Mouse (Mus musculus): Measurements from ENCODE around the gene Plod3. TPM values are rescaled to one million over a fixed set of nuclear protein-coding genes. Genes with fewer than 3 reads are reported as not detected.

The Plod3 gene
- polyA plus RNA-seq, 1 experiment from 2014 or later, result 34.8 TPM

DNA sequence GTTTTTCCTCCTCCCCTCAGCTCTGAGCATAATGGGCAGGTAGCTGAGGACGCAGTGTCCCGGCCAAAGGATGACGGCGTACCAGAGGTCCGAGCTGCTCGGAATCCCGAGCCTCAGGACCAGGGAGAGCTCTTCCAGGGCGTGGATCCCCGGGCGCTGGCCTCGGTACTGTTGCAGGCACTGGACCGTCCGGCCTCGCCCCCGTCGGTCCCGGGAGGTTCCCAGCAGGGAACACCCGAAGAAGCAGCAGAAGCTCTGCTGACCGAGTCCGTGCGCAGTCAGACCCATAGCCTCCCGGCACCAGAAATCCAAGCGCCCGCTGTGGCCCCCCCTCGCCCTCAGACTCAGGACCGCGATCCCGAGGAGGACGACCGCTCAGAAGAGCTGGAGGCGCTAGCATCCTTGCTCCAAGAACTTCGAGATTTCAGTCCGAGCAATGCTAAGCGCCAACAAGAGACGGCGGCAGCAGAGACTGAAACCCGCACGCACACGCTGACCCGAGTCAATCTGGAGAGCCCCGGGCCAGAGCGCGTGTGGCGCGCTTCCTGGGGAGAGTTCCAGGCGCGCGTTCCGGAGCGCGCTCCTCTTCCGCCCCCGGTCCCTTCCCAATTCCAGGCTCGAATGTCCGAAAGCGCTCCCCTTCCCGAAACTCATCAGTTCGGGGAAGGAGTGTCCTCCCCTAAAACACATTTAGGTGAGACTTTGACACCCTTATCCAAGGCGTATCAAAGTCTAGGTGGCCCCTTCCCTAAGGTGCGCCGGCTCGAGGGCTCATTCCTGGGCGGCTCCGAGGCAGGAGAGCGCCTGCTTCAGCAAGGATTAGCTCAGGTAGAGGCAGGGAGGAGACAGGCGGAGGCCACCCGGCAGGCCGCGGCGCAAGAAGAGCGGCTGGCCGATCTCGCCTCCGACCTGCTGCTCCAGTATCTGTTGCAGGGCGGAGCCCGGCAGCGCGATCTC is 44.5 kb downstream of the Plod3 start:
- DNase-seq (ENCODE audit: low spot score) (no peak), ATAC-seq (ENCODE audit: insufficient read depth, low FRiP score, low TSS enrichment) (no peak)
- peak overlapping the region; percentile 90 for H3K4me2 ChIP-seq (ENCODE audit: low read depth)
- under 1% methylated on average over 78 of the region's 78 CpGs for WGBS
- H3K27ac ChIP-seq (ENCODE audit: low read depth, low read length), result no peak overlapping the region
- H3K9me3 ChIP-seq (ENCODE audit: control insufficient read depth, low read length), result no peaks in the 10 kb centered on the region
- H3K4me1 ChIP-seq (ENCODE audit: control insufficient read depth, insufficient read depth, low read length), result peaks cover 16% of the 10 kb centered on the region
- H3K36me3 ChIP-seq (ENCODE audit: control insufficient read depth, insufficient read depth, low read length), result no peaks in the 10 kb centered on the region
- peak overlapping the region; percentile 22; the same call in 1 of the 2 replicates for H3K9ac ChIP-seq (ENCODE audit: low read length)
- H3K27me3 ChIP-seq (ENCODE audit: control insufficient read depth, insufficient read depth, low read length), result peaks cover 54% of the 10 kb centered on the region
- peak overlapping the region; percentile 33 for H3K4me3 ChIP-seq (ENCODE audit: low read depth, low read length)

- under 1% methylated on average over 31 of the region's 33 CpGs for WGBS
- peak; percentile 7; the same call in 1 of the 2 replicates for ATAC-seq (ENCODE audit: insufficient read depth, low FRiP score, low TSS enrichment)
- no peak overlapping the region for H3K27ac ChIP-seq (ENCODE audit: low read depth, low read length)
These were observed 45.2 kb downstream of the Plod3 start for GRCm38 (mm10) chr5:137032033-137032421.

DNA sequence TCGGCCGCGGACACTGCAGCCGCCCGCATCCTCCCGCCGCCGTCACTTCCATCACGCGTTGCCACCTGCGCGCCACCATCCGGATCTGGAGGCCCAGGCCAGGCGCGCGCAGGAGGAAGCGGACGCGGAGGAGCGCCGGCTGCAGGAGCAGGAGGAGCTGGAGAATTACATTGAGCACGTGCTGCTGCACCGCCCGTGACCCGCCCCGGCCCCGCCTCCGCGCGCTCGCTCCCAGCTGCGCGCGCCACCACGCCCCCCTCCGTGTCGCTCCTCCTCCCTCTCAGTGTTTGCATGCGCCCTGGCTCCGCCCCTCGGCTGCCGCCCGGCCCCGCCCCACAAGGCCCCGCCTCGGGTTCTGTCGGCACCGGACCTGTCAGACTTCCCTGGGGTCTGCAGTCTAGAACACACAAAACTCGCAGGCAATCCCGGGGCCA is 45.8 kb downstream of the Plod3 start:
- peak overlapping the region; percentile 90 for H3K4me2 ChIP-seq (ENCODE audit: low read depth)
- DNase-seq (ENCODE audit: low spot score), result peak; percentile 91
- no peaks in the 10 kb centered on the region for H3K36me3 ChIP-seq (ENCODE audit: control insufficient read depth, insufficient read depth, low read length)
- H3K9me3 ChIP-seq (ENCODE audit: control insufficient read depth, low read length), result no peaks in the 10 kb centered on the region
- H3K27me3 ChIP-seq (ENCODE audit: control insufficient read depth, insufficient read depth, low read length), result peaks cover 44% of the 10 kb centered on the region
- peak; percentile 65 for ATAC-seq (ENCODE audit: insufficient read depth, low FRiP score, low TSS enrichment)
- peaks cover 16% of the 10 kb centered on the region for H3K4me1 ChIP-seq (ENCODE audit: control insufficient read depth, insufficient read depth, low read length)
- 0% methylated on average over 42 of the region's 49 CpGs for WGBS
- H3K9ac ChIP-seq (ENCODE audit: low read length), result no peak overlapping the region; the same call in 1 of the 2 replicates
- H3K4me3 ChIP-seq (ENCODE audit: low read depth, low read length), result peak overlapping the region; percentile 33
- H3K27ac ChIP-seq (ENCODE audit: low read depth, low read length), result no peak overlapping the region

More at GRCm38 (mm10) chr5:137032033-137032421, 45.2 kb downstream of the Plod3 start:
- Histone ChIP-seq H3K4me1 (ENCODE audit: control insufficient read depth, insufficient read depth, low read length) (peaks cover 16% of the 10 kb centered on the region), H3K4me2 (ENCODE audit: low read depth) (peak overlapping the region; percentile 90), H3K27me3 (ENCODE audit: control insufficient read depth, insufficient read depth, low read length) (peaks cover 48% of the 10 kb centered on the region), H3K9ac (ENCODE audit: low read length) (peak overlapping the region; percentile 22; the same call in 1 of the 2 replicates), H3K9me3 (ENCODE audit: control insufficient read depth, low read length) (no peaks in the 10 kb centered on the region), H3K36me3 (ENCODE audit: control insufficient read depth, insufficient read depth, low read length) (no peaks in the 10 kb centered on the region), H3K4me3 (ENCODE audit: low read depth, low read length) (peak overlapping the region; percentile 33)
- no peak for DNase-seq (ENCODE audit: low spot score)

DNA sequence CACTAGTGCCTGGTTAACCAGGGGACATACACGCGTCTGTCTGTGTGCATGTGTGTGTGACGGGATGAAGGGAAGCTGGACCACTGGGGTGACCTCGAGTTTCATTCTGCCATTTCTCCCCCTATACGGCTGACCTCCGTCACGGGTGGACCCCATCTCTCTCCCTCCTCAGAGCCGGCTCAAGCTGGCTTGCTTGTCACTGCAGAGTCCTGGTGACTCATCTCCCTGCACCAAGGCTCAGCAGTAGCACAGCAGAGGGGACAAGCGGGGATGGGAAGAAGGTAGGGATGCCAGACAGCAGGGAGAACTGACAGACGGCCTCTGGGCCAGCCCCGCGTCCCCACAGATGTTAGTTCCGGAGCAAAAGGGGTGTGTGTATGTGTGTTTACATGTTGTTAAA is 49.4 kb downstream of the Plod3 start:
- ATAC-seq (ENCODE audit: insufficient read depth, low FRiP score, low TSS enrichment), result no peak
- WGBS, result 87% methylated on average over 13 of the region's 13 CpGs
- H3K27ac ChIP-seq (ENCODE audit: low read depth, low read length), result no peak overlapping the region
- H3K27me3 ChIP-seq (ENCODE audit: control insufficient read depth, insufficient read depth, low read length), result peaks cover 13% of the 10 kb centered on the region
- no peak overlapping the region for H3K9ac ChIP-seq (ENCODE audit: low read length)
- H3K4me3 ChIP-seq (ENCODE audit: low read depth, low read length), result no peak overlapping the region
- H3K4me2 ChIP-seq (ENCODE audit: low read depth), result no peak overlapping the region
- H3K4me1 ChIP-seq (ENCODE audit: control insufficient read depth, insufficient read depth, low read length), result peaks cover 11% of the 10 kb centered on the region
- H3K36me3 ChIP-seq (ENCODE audit: control insufficient read depth, insufficient read depth, low read length), result peaks cover 6% of the 10 kb centered on the region
- DNase-seq (ENCODE audit: low spot score), result no peak
- H3K9me3 ChIP-seq (ENCODE audit: control insufficient read depth, low read length), result no peaks in the 10 kb centered on the region

DNA sequence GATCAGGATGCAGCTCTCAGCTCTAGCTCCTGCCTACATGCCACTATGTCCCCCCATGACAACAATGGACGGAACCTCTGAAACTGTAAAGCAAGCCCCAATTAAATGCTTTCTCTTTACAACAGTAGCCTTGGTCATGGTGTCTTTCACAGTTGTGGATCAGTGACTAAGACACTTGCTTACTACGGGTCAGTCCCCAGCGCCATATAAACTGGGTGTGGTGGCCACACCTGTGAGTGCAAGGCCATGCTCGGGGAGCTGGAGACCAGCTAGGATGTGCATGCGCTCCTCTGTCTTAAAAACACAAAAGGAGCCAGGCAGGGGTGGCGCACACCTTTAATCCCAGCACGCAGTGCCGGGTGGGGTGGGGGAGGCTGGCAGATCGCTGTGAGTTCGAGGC is 52.6 kb downstream of the Plod3 start:
- ATAC-seq (ENCODE audit: insufficient read depth, low FRiP score, low TSS enrichment) (no peak), DNase-seq (ENCODE audit: low spot score) (no peak)
- peaks cover 8% of the 10 kb centered on the region for H3K36me3 ChIP-seq (ENCODE audit: control insufficient read depth, insufficient read depth, low read length)
- H3K4me1 ChIP-seq (ENCODE audit: control insufficient read depth, insufficient read depth, low read length), result no peaks in the 10 kb centered on the region
- H3K4me2 ChIP-seq (ENCODE audit: low read depth), result no peak overlapping the region
- H3K4me3 ChIP-seq (ENCODE audit: low read depth, low read length), result no peak overlapping the region
- H3K9ac ChIP-seq (ENCODE audit: low read length), result no peak overlapping the region
- H3K27me3 ChIP-seq (ENCODE audit: control insufficient read depth, insufficient read depth, low read length), result no peaks in the 10 kb centered on the region
- H3K27ac ChIP-seq (ENCODE audit: low read depth, low read length), result no peak overlapping the region
- H3K9me3 ChIP-seq (ENCODE audit: control insufficient read depth, low read length), result no peaks in the 10 kb centered on the region
- 92% methylated on average over 10 of the region's 10 CpGs for WGBS

DNA sequence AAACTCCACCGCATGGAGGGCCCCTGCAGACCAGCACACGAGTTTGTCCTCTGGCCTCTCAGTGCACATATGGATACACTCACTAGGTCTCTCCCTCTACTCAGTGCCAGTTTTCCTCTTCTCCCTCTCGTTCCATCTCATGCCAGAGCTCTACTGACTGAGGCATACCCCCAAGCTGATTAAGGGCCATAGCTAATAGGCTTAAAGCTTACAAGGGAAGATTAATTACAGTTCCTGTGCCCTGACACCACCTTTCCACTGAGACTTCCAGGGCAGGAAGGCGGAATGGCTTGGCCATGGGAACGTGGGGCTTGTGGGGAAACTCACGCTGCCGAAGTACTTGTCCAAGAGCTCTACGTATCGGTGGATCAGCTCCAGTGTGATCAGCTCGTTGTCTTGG is 54.6 kb downstream of the Plod3 start:
- no peak for DNase-seq (ENCODE audit: low spot score)
- H3K4me2 ChIP-seq (ENCODE audit: low read depth), result no peak overlapping the region
- H3K27ac ChIP-seq (ENCODE audit: low read depth, low read length), result no peak overlapping the region
- no peak for ATAC-seq (ENCODE audit: insufficient read depth, low FRiP score, low TSS enrichment)
- no peaks in the 10 kb centered on the region for H3K27me3 ChIP-seq (ENCODE audit: control insufficient read depth, insufficient read depth, low read length)
- WGBS, result 89% methylated on average over 10 of the region's 10 CpGs
- H3K4me1 ChIP-seq (ENCODE audit: control insufficient read depth, insufficient read depth, low read length), result peaks cover 5% of the 10 kb centered on the region
- H3K9ac ChIP-seq (ENCODE audit: low read length), result no peak overlapping the region
- peaks cover 8% of the 10 kb centered on the region for H3K36me3 ChIP-seq (ENCODE audit: control insufficient read depth, insufficient read depth, low read length)
- no peak overlapping the region for H3K4me3 ChIP-seq (ENCODE audit: low read depth, low read length)
- H3K9me3 ChIP-seq (ENCODE audit: control insufficient read depth, low read length), result no peaks in the 10 kb centered on the region

DNA sequence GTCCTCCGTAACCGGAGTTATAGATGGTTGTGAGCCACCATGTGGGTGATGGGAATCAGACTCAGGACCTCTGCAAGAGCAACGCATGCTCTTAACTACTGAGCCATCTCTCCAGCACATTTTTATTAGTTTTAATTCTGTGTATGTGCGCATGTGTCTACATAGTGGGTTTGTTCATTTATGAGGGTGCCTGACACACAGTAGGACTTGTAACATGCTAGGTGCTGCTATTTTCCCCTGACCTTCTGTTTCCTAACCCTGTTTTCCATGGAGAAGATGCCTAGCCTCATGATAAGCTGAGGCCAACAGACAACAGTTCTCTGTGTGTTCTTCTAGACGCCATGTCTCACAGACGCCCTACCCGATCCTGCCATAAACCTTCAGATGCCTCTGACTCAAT is 57.2 kb downstream of the Plod3 start:
- no peaks in the 10 kb centered on the region for H3K9me3 ChIP-seq (ENCODE audit: control insufficient read depth, low read length)
- no peak overlapping the region for H3K4me2 ChIP-seq (ENCODE audit: low read depth)
- H3K4me1 ChIP-seq (ENCODE audit: control insufficient read depth, insufficient read depth, low read length), result peaks cover 5% of the 10 kb centered on the region
- H3K4me3 ChIP-seq (ENCODE audit: low read depth, low read length), result no peak overlapping the region
- H3K27ac ChIP-seq (ENCODE audit: low read depth, low read length), result no peak overlapping the region
- DNase-seq (ENCODE audit: low spot score), result no peak
- peaks cover 7% of the 10 kb centered on the region for H3K36me3 ChIP-seq (ENCODE audit: control insufficient read depth, insufficient read depth, low read length)
- no peaks in the 10 kb centered on the region for H3K27me3 ChIP-seq (ENCODE audit: control insufficient read depth, insufficient read depth, low read length)
- H3K9ac ChIP-seq (ENCODE audit: low read length), result no peak overlapping the region
- no peak for ATAC-seq (ENCODE audit: insufficient read depth, low FRiP score, low TSS enrichment)
- 96% methylated on average over 7 of the region's 7 CpGs for WGBS

DNA sequence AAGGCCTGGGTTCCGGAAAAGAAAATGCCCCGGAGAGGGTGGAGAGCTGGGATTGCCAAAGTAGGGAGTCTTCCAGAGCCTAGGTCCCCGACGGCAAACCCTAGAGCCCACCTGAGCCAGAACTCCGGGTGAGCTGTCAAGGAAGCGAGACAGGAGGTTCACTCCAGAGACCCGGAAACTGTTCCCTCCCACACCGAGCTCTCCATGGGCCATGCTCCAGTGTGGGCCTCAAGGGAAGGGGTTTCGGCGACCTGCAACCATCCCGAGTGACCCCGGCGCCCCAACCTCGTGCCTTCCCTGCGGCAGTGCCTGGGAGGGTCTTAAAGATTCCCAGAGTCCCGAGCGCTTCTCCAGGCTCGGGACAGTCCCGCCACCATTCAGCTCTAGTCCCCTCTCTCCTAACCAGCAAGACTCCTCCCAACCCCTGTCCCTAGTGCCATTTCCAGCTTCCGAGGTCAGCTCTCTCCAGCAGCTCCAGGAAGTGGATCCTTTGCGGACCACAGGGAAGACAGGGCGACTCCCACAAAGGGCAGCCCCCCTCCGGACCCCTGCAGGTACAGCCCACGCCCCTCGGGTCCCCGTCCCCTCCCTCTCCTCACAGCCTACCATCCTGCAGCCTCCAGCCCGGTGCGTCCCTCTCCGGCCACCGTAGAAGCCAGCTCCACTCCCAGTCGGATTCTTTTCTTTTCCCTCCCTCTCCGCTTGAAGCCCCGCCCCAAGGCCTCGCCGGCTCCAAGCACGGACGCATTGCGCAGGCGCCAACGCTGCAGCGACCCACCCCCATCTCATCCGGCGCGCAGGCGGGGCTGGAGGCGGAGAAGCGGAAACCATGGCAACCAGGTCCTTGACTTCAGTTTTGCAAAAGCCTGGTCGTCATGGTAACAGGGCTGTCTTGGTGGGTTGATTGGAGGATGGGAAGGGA is 58.8 kb downstream of the Plod3 start, which contains the start of gene Ap1s1:
Gene Ap1s1, minus strand, starts transcription at position 734 of the 922 bp plus-strand sequence.
- Histone ChIP-seq H3K4me2 (ENCODE audit: low read depth) (peak within 1 kb of the TSS; percentile 79), H3K9ac (ENCODE audit: low read length) (peak within 1 kb of the TSS; percentile 67), H3K4me3 (ENCODE audit: low read depth, low read length) (peak within 1 kb of the TSS; percentile 48), H3K27ac (ENCODE audit: low read depth, low read length) (no peak within 1 kb of the TSS), H3K27me3 (ENCODE audit: control insufficient read depth, insufficient read depth, low read length) (no peaks in the 10 kb centered on the region), H3K36me3 (ENCODE audit: control insufficient read depth, insufficient read depth, low read length) (peaks cover 3% of the 10 kb centered on the region), H3K9me3 (ENCODE audit: control insufficient read depth, low read length) (no peaks in the 10 kb centered on the region), H3K4me1 (ENCODE audit: control insufficient read depth, insufficient read depth, low read length) (peaks cover 5% of the 10 kb centered on the region)
- DNase-seq (ENCODE audit: low spot score) (peak; percentile 99), ATAC-seq (ENCODE audit: insufficient read depth, low FRiP score, low TSS enrichment) (peak; percentile 88)
- WGBS, result under 1% methylated on average over 48 of the region's 48 CpGs
